Mouse (Mus musculus) testis, postnatal 10 days (tissue): ENCODE data around the gene Gm10061.
"Not testable (repeated sequence)": the region's sequence is repeated elsewhere in the genome, so short reads cannot be mapped to it uniquely, and the experiment has no call there.

Experiments
- DNase-seq: peaks from one replicate; pipeline ENCODE4 v3.0.0; 2021; ENCODE audit warnings: low spot score

Gene Gm10061

DNA sequence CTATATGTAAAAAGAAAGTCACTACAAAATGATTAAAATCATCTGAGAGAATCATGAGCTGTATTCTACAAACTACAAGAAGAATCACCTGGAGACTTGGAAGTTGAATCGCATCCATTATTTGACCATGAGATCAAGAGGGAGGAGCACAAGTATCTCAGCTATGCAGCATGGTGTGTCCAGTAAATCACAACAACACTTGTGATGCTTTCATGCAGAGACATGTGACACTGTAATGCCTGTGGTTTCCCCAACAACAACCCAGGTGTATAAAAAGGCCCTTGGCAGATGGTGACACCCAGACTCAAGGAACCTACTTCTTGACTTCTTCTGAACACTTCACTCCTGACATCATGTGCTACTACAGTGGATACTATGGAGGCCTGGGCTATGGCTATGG lies at the start of gene Gm10061:
TSS of gene Gm10061 (plus strand) at position 301 of the 400 bp plus-strand sequence.
- DNase-seq = no peak

- DNase-seq = no peak
These were observed 10.3 kb upstream of the Gm10061 start, which contains the start of gene Gm6358 for GRCm38 (mm10) chr16:89140551-89140950. TSS of gene Gm6358 (plus strand) at chr16:89140851.

- no peak for DNase-seq
These were observed 6.8 kb downstream of the Gm10061 start, which contains the start of gene Gm9789 for GRCm38 (mm10) chr16:89157652-89158051. TSS of gene Gm9789 (plus strand) at chr16:89157952.

GRCm38 (mm10) chr16:89169190-89169589 lies 18.3 kb downstream of the Gm10061 start, which contains the start of gene Gm7735:
TSS of gene Gm7735 (plus strand) at chr16:89169490.
- not testable (repeated sequence) for DNase-seq

DNA sequence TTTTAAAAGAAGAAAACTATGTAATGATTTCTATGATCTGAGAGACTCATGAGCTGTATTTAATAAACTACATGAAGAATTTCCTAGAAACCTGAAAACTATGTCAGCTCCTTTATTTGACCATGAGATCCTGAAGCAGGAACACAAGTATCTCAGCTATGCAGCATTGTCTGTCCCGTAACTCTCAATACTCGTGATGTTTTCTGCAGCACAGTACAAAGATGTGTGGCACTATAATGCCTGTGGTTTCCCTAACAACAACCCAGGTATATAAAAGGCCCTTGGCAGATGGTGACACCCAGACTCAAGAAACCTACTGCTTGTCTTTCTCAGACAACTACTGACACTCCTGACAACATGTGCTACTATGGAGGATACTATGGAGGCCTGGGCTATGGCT lies 23.5 kb downstream of the Gm10061 start, which contains the start of gene 1110057P08Rik:
TSS of gene 1110057P08Rik (plus strand) at position 301 of the 400 bp plus-strand sequence.
- no peak for DNase-seq

- DNase-seq = no peak
These were observed 37.7 kb downstream of the Gm10061 start for GRCm38 (mm10) chr16:89188621-89189020.
